Mouse (Mus musculus) liver, embryonic 14.5 days (tissue): ENCODE data around the gene Fgfr2. TPM values are rescaled to one million over a fixed set of nuclear protein-coding genes. Genes with fewer than 3 reads are reported as not detected.

Experiments used
- ATAC-seq: fragments of 200-750 bp; cut with Nextera tagmentation; 2 replicates; pipeline ENCODE4 v1.8.0; 2017; ENCODE audit warnings: moderate number of reproducible peaks, mild to moderate bottlenecking, moderate library complexity; ENCODE audit not compliant: insufficient read depth
- DNase-seq, 3 experiments: peaks; one replicate each; pipeline ENCODE4 v3.0.0-alpha.2; 2012 to 2013; ENCODE audit warnings: low read depth in 3 of 3, low spot score in 3 of 3
- H3K27ac ChIP-seq: fragments of 300-500 bp; sonication (generic); 2 replicates; pipeline ENCODE4 v1.5.1; 2014; ENCODE audit warnings: moderate library complexity, mild to moderate bottlenecking, control low read depth, inconsistent platforms
- H3K27me3 ChIP-seq: fragments of 300-500 bp; sonication (generic); 2 replicates; pipeline ENCODE4 v1.6.1; 2014; ENCODE audit warnings: mild to moderate bottlenecking, low read length, moderate library complexity; ENCODE audit not compliant: control insufficient read depth, insufficient read depth
- H3K36me3 ChIP-seq: fragments of 300-500 bp; sonication (generic); replicated peaks from 2 replicates; pipeline ENCODE4 v1.6.1; 2014; ENCODE audit warnings: low read depth; ENCODE audit not compliant: control insufficient read depth, insufficient read depth
- H3K4me1 ChIP-seq, 2 experiments: fragments of 200-500 bp in 1 of 2; fragments of 300-500 bp in 1 of 2; sonication (generic) in 1 of 2; replicated peaks; 2 replicates each; pipeline ENCODE4 v1.6.1; 2012 to 2014; ENCODE audit warnings: antibody characterized with exemption in 1 of 2, inconsistent platforms in 1 of 2, low read length in 1 of 2; ENCODE audit not compliant: control insufficient read depth in 2 of 2, insufficient read depth in 2 of 2
- H3K4me2 ChIP-seq: fragments of 300-500 bp; sonication (generic); 2 replicates; pipeline ENCODE4 v1.6.1; 2014; ENCODE audit warnings: low read depth, mild to moderate bottlenecking, control low read depth, moderate library complexity
- H3K4me3 ChIP-seq, 2 experiments: fragments of 200-500 bp in 1 of 2; fragments of 300-500 bp in 1 of 2; sonication (generic) in 1 of 2; 2 replicates each; pipeline ENCODE4 v1.5.1; 2012 to 2014; ENCODE audit warnings: low read depth in 2 of 2, low read length in 2 of 2, mild to moderate bottlenecking in 2 of 2, control low read depth in 1 of 2, inconsistent platforms in 1 of 2, moderate library complexity in 1 of 2; ENCODE audit not compliant: insufficient read depth in 1 of 2
- H3K9ac ChIP-seq: fragments of 300-500 bp; sonication (generic); replicated peaks from 2 replicates; pipeline ENCODE4 v1.6.1; 2014; ENCODE audit warnings: mild to moderate bottlenecking, control low read depth, moderate library complexity
- H3K9me3 ChIP-seq: fragments of 300-500 bp; sonication (generic); 2 replicates; pipeline ENCODE4 v1.6.1; 2016; ENCODE audit warnings: low read length, mixed read lengths; ENCODE audit not compliant: control insufficient read depth
- CTCF ChIP-seq: IDR thresholded peaks from 2 replicates; pipeline ENCODE4 v1.5.1; 2016; ENCODE audit warnings: antibody characterized with exemption, low read depth, control low read depth
- EP300 ChIP-seq: IDR thresholded peaks from 2 replicates; pipeline ENCODE4 v1.6.1; 2016; ENCODE audit warnings: antibody characterized with exemption, low read depth
- WGBS: fragments of 180-500 bp; shearing (Covaris S2); extraction: QIAGEN DNeasy Blood & Tissue Kit; methylation state at CpG from one replicate; pipeline ENCODE4 v1.1.7; 2014; ENCODE audit not compliant: insufficient replicate concordance; 5-methylcytosine and 5-hydroxymethylcytosine counted together
- polyA plus RNA-seq, 2 experiments: library from polyadenylated mRNA; depleted of rRNA in 1 of 2; stranded (reverse) in 1 of 2; unstranded in 1 of 2; fragments of >200 nt; fragmentation: Nextera tagmentation in 1 of 2; extraction: Ambion mirVana in 1 of 2; gene quantifications; 2 replicates each; pipeline versions ENCODE4 v1.2.1 to v1.2.3; 2012 to 2014

Fgfr2 gene
- polyA plus RNA-seq, 2 experiments: 7.9 to 8.8 TPM

- ATAC-seq (no peak), DNase-seq (no peak)
- no peak overlapping the region for H3K4me3 ChIP-seq
- WGBS: 68% methylated on average over 7 of the region's 7 CpGs
- H3K4me2 ChIP-seq: no peak overlapping the region
- no peaks in the 10 kb centered on the region for H3K36me3 ChIP-seq
- TF ChIP-seq CTCF (no peak), EP300 (no peak)
- no peaks in the 10 kb centered on the region for H3K27me3 ChIP-seq
- no peak overlapping the region for H3K27ac ChIP-seq
- H3K9ac ChIP-seq: no peak overlapping the region
- no peaks in the 10 kb centered on the region for H3K4me1 ChIP-seq
- no peaks in the 10 kb centered on the region for H3K9me3 ChIP-seq
Observed at GRCm38 (mm10) chr7:133018961-133019360, 104.2 kb downstream of the Fgfr2 start.

GRCm38 (mm10) chr7:133015416-133016070, 107.6 kb downstream of the Fgfr2 start:
- no peaks in the 10 kb centered on the region for H3K36me3 ChIP-seq
- no peak overlapping the region for H3K4me2 ChIP-seq
- peaks cover 0 to 3% of the 10 kb centered on the region in 2 experiments; a peak in 1 of 4 replicates for H3K4me1 ChIP-seq
- no peak for DNase-seq
- TF ChIP-seq EP300: no peak
- no peak for TF ChIP-seq CTCF
- H3K27ac ChIP-seq: no peak overlapping the region
- 72% methylated on average over 7 of the region's 7 CpGs for WGBS
- H3K27me3 ChIP-seq: no peaks in the 10 kb centered on the region
- H3K9ac ChIP-seq: no peak overlapping the region
- H3K4me3 ChIP-seq: no peak overlapping the region
- no peaks in the 10 kb centered on the region for H3K9me3 ChIP-seq
- ATAC-seq: no peak

GRCm38 (mm10) chr7:133014631-133015030, 108.5 kb downstream of the Fgfr2 start:
- no peak for TF ChIP-seq CTCF
- no peak for TF ChIP-seq EP300
- no peak overlapping the region for H3K4me3 ChIP-seq
- no peaks in the 10 kb centered on the region for H3K27me3 ChIP-seq
- WGBS: 84% methylated on average over 14 of the region's 14 CpGs
- H3K27ac ChIP-seq: no peak overlapping the region
- H3K4me1 ChIP-seq: peaks cover 0 to 3% of the 10 kb centered on the region in 2 experiments; a peak in 1 of 4 replicates
- ATAC-seq (no peak), DNase-seq (no peak)
- H3K9ac ChIP-seq: no peak overlapping the region
- no peaks in the 10 kb centered on the region for H3K36me3 ChIP-seq
- H3K4me2 ChIP-seq: no peak overlapping the region
- no peaks in the 10 kb centered on the region for H3K9me3 ChIP-seq

GRCm38 (mm10) chr7:133013923-133014322, 109.2 kb downstream of the Fgfr2 start:
- TF ChIP-seq CTCF: no peak
- TF ChIP-seq EP300: no peak
- no peaks in the 10 kb centered on the region for H3K36me3 ChIP-seq
- H3K4me2 ChIP-seq: no peak overlapping the region
- no peak overlapping the region for H3K4me3 ChIP-seq
- peaks cover 0 to 3% of the 10 kb centered on the region in 2 experiments; a peak in 1 of 4 replicates for H3K4me1 ChIP-seq
- H3K9ac ChIP-seq: no peak overlapping the region
- no peaks in the 10 kb centered on the region for H3K9me3 ChIP-seq
- H3K27ac ChIP-seq: no peak overlapping the region
- no peaks in the 10 kb centered on the region for H3K27me3 ChIP-seq
- 79% methylated on average over 10 of the region's 10 CpGs for WGBS
- ATAC-seq: no peak
- no peak for DNase-seq

- Histone ChIP-seq H3K4me3 (no peak overlapping the region), H3K9ac (no peak overlapping the region), H3K27ac (no peak overlapping the region), H3K27me3 (no peaks in the 10 kb centered on the region), H3K4me1 (peaks cover 0 to 3% of the 10 kb centered on the region in 2 experiments; a peak in 1 of 4 replicates), H3K4me2 (no peak overlapping the region), H3K9me3 (no peaks in the 10 kb centered on the region), H3K36me3 (no peaks in the 10 kb centered on the region)
- TF ChIP-seq EP300: no peak
- TF ChIP-seq CTCF: no peak
- DNase-seq (no peak), ATAC-seq (peak; percentile 37; the same call in 1 of the 2 replicates)
- WGBS: 55% methylated on average over 14 of the region's 14 CpGs
Observed at GRCm38 (mm10) chr7:133012637-133013366, 110.3 kb downstream of the Fgfr2 start.
